In the genomic region with DNA sequence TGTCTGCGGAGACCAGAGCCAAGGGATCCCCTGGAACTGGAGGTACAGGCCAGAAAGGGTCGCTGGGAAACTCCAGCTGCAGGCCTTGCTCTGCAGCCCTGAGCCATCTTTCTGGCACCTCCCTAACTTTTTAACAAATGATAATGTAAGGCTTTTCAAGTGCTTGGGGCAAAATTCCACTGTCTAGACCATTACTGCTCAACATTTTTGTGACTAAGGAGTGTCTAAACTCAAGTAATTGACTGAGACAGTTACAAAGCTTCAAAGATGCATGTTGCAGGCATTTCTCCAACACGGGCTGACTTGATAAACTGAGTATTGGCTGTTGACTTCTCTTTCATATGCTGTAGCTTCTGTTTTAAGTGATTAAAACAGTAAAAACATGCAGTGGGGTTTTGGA, we compare ENCODE assay signal across 16 mouse cellular contexts. TPM values are rescaled to one million over a fixed set of nuclear protein-coding genes. Genes with fewer than 3 reads are reported as not detected.
"Had no signal": no experiment of that assay in that cellular context is flagged by ENCODE, and none has a peak within 500 bp of the region (broad histone marks: within the 10 kb centered on the region; RNA-seq: fewer than 3 reads in every experiment).

No protein-coding gene starts in this region.

- H3K4me3 ChIP-seq: limb, embryonic 15.5 days; midbrain, embryonic 13.5 days; myocyte; neural tube, embryonic 13.5 days had no signal

- H3K27me3 ChIP-seq: limb, embryonic 15.5 days; midbrain, embryonic 13.5 days; neural tube, embryonic 13.5 days had no signal

- H3K9ac ChIP-seq: limb, embryonic 15.5 days; liver, embryonic 14.5 days; liver, postnatal 0 days; lung, embryonic 14.5 days; midbrain, embryonic 13.5 days; neural tube, embryonic 13.5 days had no signal

- H3K27ac ChIP-seq: kidney, postnatal 0 days; limb, embryonic 15.5 days; liver, embryonic 14.5 days; macrophage; midbrain, embryonic 13.5 days; neural tube, embryonic 13.5 days had no signal

- H3K4me2 ChIP-seq: limb, embryonic 15.5 days; liver, embryonic 11.5 days; lung, embryonic 14.5 days; midbrain, embryonic 13.5 days; neural tube, embryonic 13.5 days had no signal

- H3K4me1 ChIP-seq: limb, embryonic 15.5 days; neural tube, embryonic 13.5 days had no signal

- DNase-seq: kidney, adult 2 months; kidney, postnatal 4 days; liver, postnatal 0 days; lung, embryonic 14.5 days; thymus, adult 18-20 months; thymus, postnatal 36 days had no signal

- H3K9me3 ChIP-seq: limb, embryonic 15.5 days; midbrain, embryonic 13.5 days; neural tube, embryonic 13.5 days had no signal

- ATAC-seq: liver, postnatal 0 days; lung, postnatal 0 days; midbrain, embryonic 13.5 days; midbrain, embryonic 16.5 days had no signal

RNA-seq across cellular contexts. Expression of a gene that starts 18.4 kb away (rescaled TPM):
- polyA plus RNA-seq: macrophage had no signal
